Mouse (Mus musculus) liver, adult 2 months (tissue): ENCODE data around the gene Rnf181.

Experiments
- CTCF ChIP-seq: fragments of 200-500 bp; IDR thresholded peaks from 2 replicates; pipeline ENCODE4 v1.5.1; 2011; ENCODE audit warnings: low read depth, low read length, control low read depth
- POLR2A ChIP-seq: fragments of 200-500 bp; IDR thresholded peaks from 2 replicates; pipeline ENCODE4 v1.6.1; 2011; ENCODE audit warnings: low read length, control low read depth; ENCODE audit not compliant: insufficient read depth; ENCODE audit errors: extremely low read depth

- no peak for TF ChIP-seq CTCF
- TF ChIP-seq POLR2A: no peak
These were observed 37.7 kb downstream of the Rnf181 start for GRCm38 (mm10) chr6:72329019-72329418.
